Mouse (Mus musculus): ENCODE results near the gene Sspo.

The Sspo gene

GRCm38 (mm10) chr6:48447929-48448328, at the start of gene Sspo:
Gene Sspo (plus strand): TSS chr6:48448229.
- no peak for DNase-seq (ENCODE audit: low spot score)

- no peak for DNase-seq (ENCODE audit: low spot score)
Measured at GRCm38 (mm10) chr6:48399906-48400305, 48.1 kb upstream of the Sspo start.

- DNase-seq (ENCODE audit: low spot score), result no peak
Measured at GRCm38 (mm10) chr6:48404071-48404470, 44.0 kb upstream of the Sspo start.

GRCm38 (mm10) chr6:48409726-48410343, 38.2 kb upstream of the Sspo start:
- DNase-seq (ENCODE audit: low spot score), result no peak

- DNase-seq (ENCODE audit: low spot score), result no peak
Measured at GRCm38 (mm10) chr6:48410551-48410950, 37.5 kb upstream of the Sspo start.

GRCm38 (mm10) chr6:48411193-48412092, 36.6 kb upstream of the Sspo start:
- DNase-seq (ENCODE audit: low spot score), result no peak

GRCm38 (mm10) chr6:48412147-48412546, 35.9 kb upstream of the Sspo start:
- no peak for DNase-seq (ENCODE audit: low spot score)

- no peak for DNase-seq (ENCODE audit: low spot score)
Measured at GRCm38 (mm10) chr6:48412662-48413061, 35.4 kb upstream of the Sspo start.

- no peak for DNase-seq (ENCODE audit: low spot score)
Measured at GRCm38 (mm10) chr6:48413081-48413480, 34.9 kb upstream of the Sspo start.

- no peak for DNase-seq (ENCODE audit: low spot score)
Measured at GRCm38 (mm10) chr6:48414886-48415285, 33.1 kb upstream of the Sspo start.

GRCm38 (mm10) chr6:48415636-48416035, 32.4 kb upstream of the Sspo start:
- DNase-seq (ENCODE audit: low spot score), result no peak

GRCm38 (mm10) chr6:48416486-48416885, 31.5 kb upstream of the Sspo start:
- no peak for DNase-seq (ENCODE audit: low spot score)

GRCm38 (mm10) chr6:48420647-48421046, 27.4 kb upstream of the Sspo start:
- no peak for DNase-seq (ENCODE audit: low spot score)

- no peak for DNase-seq (ENCODE audit: low spot score)
Measured at GRCm38 (mm10) chr6:48423336-48423735, 24.7 kb upstream of the Sspo start.

- DNase-seq (ENCODE audit: low spot score), result no peak
Measured at GRCm38 (mm10) chr6:48424074-48424473, 24.0 kb upstream of the Sspo start.

- DNase-seq (ENCODE audit: low spot score), result no peak
Measured at GRCm38 (mm10) chr6:48426956-48427355, 21.1 kb upstream of the Sspo start.

GRCm38 (mm10) chr6:48428769-48429557, 19.1 kb upstream of the Sspo start:
- no peak for DNase-seq (ENCODE audit: low spot score)

- no peak for DNase-seq (ENCODE audit: low spot score)
Measured at GRCm38 (mm10) chr6:48430748-48431147, 17.3 kb upstream of the Sspo start.

GRCm38 (mm10) chr6:48432893-48433816, 14.9 kb upstream of the Sspo start:
- DNase-seq (ENCODE audit: low spot score), result no peak

- no peak for DNase-seq (ENCODE audit: low spot score)
Measured at GRCm38 (mm10) chr6:48434651-48435050, 13.4 kb upstream of the Sspo start.

- DNase-seq (ENCODE audit: low spot score), result no peak
Measured at GRCm38 (mm10) chr6:48435111-48435510, 12.9 kb upstream of the Sspo start.
